Mouse (Mus musculus): ENCODE measurements around the gene Treml2. TPM values are rescaled to one million over a fixed set of nuclear protein-coding genes. Genes with fewer than 3 reads are reported as not detected.

Treml2 gene
- 0.42 and 0.49 TPM in 2 replicates for total RNA-seq (2014; rRNA removed)
- polyA plus RNA-seq (2015; fragmentation: Nextera tagmentation; extraction: Ambion mirVana): 0.06 and 0.07 TPM in 2 replicates

DNA sequence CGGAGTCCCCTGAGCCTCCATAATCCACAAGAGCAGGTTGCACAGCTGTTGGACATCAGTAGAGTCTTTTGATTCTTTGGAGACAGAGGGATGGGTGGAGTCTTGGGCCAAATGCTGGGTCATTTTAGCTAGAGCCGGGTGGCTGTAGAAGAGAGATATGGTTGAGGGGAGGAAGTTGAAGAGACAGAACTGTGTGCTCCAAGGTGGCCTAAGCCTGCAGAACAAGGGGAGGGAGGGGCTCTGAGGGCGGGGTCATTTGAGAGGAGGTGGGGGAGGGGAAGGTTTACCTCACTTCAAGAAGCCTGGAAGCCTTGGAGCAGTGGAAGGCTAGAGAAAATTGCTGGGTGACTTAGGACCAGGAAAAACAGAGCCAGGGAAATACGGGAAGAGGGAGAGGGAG, at the start of gene Treml2:
Gene Treml2, plus strand, starts transcription at position 296 of the 400 bp plus-strand sequence.
- H3K36me3 ChIP-seq (ENCODE audit: insufficient read depth, low read length): no peaks in the 10 kb centered on the region
- no peak for ATAC-seq (ENCODE audit: low FRiP score)
- TF ChIP-seq CTCF (IDR thresholded peaks at IDR 0.05): no peak
- no peak within 1 kb of the TSS for H3K9ac ChIP-seq (replicated peaks; ENCODE audit: low read length, poor library complexity, severe bottlenecking)
- no peaks in the 10 kb centered on the region for H3K9me3 ChIP-seq (ENCODE audit: low read length)
- H3K4me1 ChIP-seq (ENCODE audit: insufficient read depth, low read length): no peaks in the 10 kb centered on the region
- H3K27me3 ChIP-seq (ENCODE audit: insufficient read depth, low read length): no peaks in the 10 kb centered on the region
- WGBS: 49% methylated on average over 3 of the region's 4 CpGs
- H3K27ac ChIP-seq (ENCODE audit: low read depth, low read length): no peak within 1 kb of the TSS
- no peak within 1 kb of the TSS for H3K4me2 ChIP-seq (ENCODE audit: low read depth, low read length, poor library complexity, severe bottlenecking)
- no peak within 1 kb of the TSS for H3K4me3 ChIP-seq (ENCODE audit: low read depth, low read length)
- no peak for DNase-seq (ENCODE audit: low spot score)

DNA sequence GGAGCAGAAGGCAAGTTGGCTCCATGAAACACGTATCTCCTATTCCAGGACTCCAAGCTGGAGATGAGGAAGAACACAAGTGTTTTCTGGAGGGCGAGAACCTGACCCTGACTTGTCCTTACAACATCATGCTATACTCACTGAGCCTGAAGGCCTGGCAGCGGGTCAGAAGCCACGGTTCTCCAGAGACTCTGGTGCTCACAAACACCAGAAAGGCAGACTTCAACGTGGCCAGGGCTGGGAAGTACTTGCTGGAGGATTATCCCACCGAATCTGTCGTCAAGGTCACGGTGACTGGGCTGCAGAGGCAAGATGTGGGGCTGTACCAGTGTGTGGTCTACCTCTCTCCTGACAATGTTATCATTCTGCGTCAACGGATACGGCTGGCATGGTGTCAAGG, 49.8 kb upstream of the Treml2 start:
- WGBS: 82% methylated on average over 11 of the region's 11 CpGs
- peaks cover 3% of the 10 kb centered on the region; the same call in 1 of the 2 replicates for H3K9me3 ChIP-seq (ENCODE audit: low read length)
- H3K27ac ChIP-seq (ENCODE audit: low read depth, low read length): no peak overlapping the region
- H3K4me3 ChIP-seq (ENCODE audit: low read depth, low read length): no peak overlapping the region
- no peaks in the 10 kb centered on the region for H3K27me3 ChIP-seq (ENCODE audit: insufficient read depth, low read length)
- no peaks in the 10 kb centered on the region for H3K4me1 ChIP-seq (ENCODE audit: insufficient read depth, low read length)
- DNase-seq (ENCODE audit: low spot score) (no peak), ATAC-seq (ENCODE audit: low FRiP score) (no peak)
- no peaks in the 10 kb centered on the region for H3K36me3 ChIP-seq (ENCODE audit: insufficient read depth, low read length)
- no peak overlapping the region for H3K9ac ChIP-seq (replicated peaks; ENCODE audit: low read length, poor library complexity, severe bottlenecking)
- TF ChIP-seq CTCF (IDR thresholded peaks at IDR 0.05): no peak
- no peak overlapping the region for H3K4me2 ChIP-seq (ENCODE audit: low read depth, low read length, poor library complexity, severe bottlenecking)

DNA sequence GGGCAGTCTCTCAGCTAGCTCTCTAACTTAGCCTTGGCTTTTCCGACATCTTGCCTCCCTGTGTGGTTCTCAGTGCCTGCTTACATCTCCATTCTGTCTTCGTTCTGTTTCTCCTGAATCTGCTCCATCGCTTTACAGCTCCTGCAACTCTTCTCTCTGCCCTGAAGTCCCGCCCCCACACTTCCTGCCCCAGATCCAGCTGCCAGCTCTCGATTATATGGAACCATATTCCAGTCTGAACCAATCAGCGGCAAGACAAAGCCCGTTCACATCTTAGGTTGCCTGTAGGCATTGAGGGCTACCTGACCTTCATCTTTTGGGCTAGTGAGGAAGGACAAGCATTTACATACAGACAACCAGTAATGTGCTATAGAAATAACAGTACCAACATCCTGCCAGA, 48.7 kb upstream of the Treml2 start:
- no peak for ATAC-seq (ENCODE audit: low FRiP score)
- WGBS: 92% methylated on average over 7 of the region's 7 CpGs
- H3K9me3 ChIP-seq (ENCODE audit: low read length): peaks cover 3% of the 10 kb centered on the region; the same call in 1 of the 2 replicates
- H3K27ac ChIP-seq (ENCODE audit: low read depth, low read length): no peak overlapping the region
- no peaks in the 10 kb centered on the region for H3K4me1 ChIP-seq (ENCODE audit: insufficient read depth, low read length)
- no peak for TF ChIP-seq CTCF (IDR thresholded peaks at IDR 0.05)
- no peak overlapping the region for H3K4me2 ChIP-seq (ENCODE audit: low read depth, low read length, poor library complexity, severe bottlenecking)
- no peak overlapping the region for H3K9ac ChIP-seq (replicated peaks; ENCODE audit: low read length, poor library complexity, severe bottlenecking)
- H3K27me3 ChIP-seq (ENCODE audit: insufficient read depth, low read length): no peaks in the 10 kb centered on the region
- H3K4me3 ChIP-seq (ENCODE audit: low read depth, low read length): no peak overlapping the region
- H3K36me3 ChIP-seq (ENCODE audit: insufficient read depth, low read length): no peaks in the 10 kb centered on the region
- no peak for DNase-seq (ENCODE audit: low spot score)

DNA sequence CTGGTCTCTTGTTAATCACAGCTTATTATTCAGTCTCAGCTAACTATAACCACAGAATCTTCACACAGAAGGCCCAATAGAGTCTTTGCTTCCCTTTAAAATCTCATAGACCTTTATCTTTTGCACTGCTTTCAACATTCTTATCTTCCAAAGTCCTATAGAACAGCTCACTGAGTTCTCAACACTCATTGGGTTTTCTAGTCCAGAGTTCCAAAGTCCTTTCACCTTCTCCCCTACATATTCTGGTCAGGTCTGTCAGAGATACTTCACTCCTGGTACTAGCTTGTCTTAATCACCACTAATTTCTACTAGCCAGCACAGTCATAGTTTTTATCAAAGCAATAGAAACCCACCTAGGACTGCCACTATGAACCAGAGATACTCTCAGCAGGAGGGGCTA, 42.7 kb upstream of the Treml2 start:
- ATAC-seq (ENCODE audit: low FRiP score): no peak
- DNase-seq (ENCODE audit: low spot score): no peak
- H3K4me1 ChIP-seq (ENCODE audit: insufficient read depth, low read length): no peaks in the 10 kb centered on the region
- no peak overlapping the region for H3K9ac ChIP-seq (replicated peaks; ENCODE audit: low read length, poor library complexity, severe bottlenecking)
- H3K9me3 ChIP-seq (ENCODE audit: low read length): peaks cover 7% of the 10 kb centered on the region; the same call in 1 of the 2 replicates
- H3K27me3 ChIP-seq (ENCODE audit: insufficient read depth, low read length): no peaks in the 10 kb centered on the region
- TF ChIP-seq CTCF (IDR thresholded peaks at IDR 0.05): no peak
- H3K27ac ChIP-seq (ENCODE audit: low read depth, low read length): no peak overlapping the region
- no peak overlapping the region for H3K4me2 ChIP-seq (ENCODE audit: low read depth, low read length, poor library complexity, severe bottlenecking)
- no peak overlapping the region for H3K4me3 ChIP-seq (ENCODE audit: low read depth, low read length)
- no peaks in the 10 kb centered on the region for H3K36me3 ChIP-seq (ENCODE audit: insufficient read depth, low read length)

DNA sequence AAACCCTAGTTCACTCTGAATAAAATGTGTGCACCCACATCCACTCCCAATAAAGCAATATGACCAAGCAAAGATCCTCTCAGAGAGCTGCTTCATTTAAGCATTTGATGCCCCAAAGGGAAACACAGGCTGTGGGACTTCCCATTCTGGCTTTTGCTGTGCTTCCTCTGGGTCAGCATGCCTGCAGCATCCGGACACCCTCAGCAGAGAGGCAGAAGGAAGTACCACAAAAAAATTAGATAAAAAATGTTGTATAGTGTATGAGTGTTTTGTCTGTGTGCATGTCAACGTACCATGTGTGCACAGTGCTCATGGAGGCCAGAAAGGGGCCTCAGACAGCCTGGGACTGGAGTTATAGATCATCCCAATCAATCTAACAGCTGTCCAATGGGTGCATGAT, 37.4 kb upstream of the Treml2 start:
- DNase-seq (ENCODE audit: low spot score) (no peak), ATAC-seq (ENCODE audit: low FRiP score) (no peak)
- Histone ChIP-seq H3K4me2 (ENCODE audit: low read depth, low read length, poor library complexity, severe bottlenecking) (no peak overlapping the region), H3K4me3 (ENCODE audit: low read depth, low read length) (no peak overlapping the region), H3K9me3 (ENCODE audit: low read length) (peaks cover 7% of the 10 kb centered on the region; the same call in 1 of the 2 replicates), H3K27ac (ENCODE audit: low read depth, low read length) (no peak overlapping the region), H3K27me3 (ENCODE audit: insufficient read depth, low read length) (no peaks in the 10 kb centered on the region), H3K9ac (replicated peaks; ENCODE audit: low read length, poor library complexity, severe bottlenecking) (no peak overlapping the region), H3K36me3 (ENCODE audit: insufficient read depth, low read length) (no peaks in the 10 kb centered on the region), H3K4me1 (ENCODE audit: insufficient read depth, low read length) (no peaks in the 10 kb centered on the region)
- no peak for TF ChIP-seq CTCF (IDR thresholded peaks at IDR 0.05)
- WGBS: 87% methylated on average over 2 of the region's 2 CpGs

DNA sequence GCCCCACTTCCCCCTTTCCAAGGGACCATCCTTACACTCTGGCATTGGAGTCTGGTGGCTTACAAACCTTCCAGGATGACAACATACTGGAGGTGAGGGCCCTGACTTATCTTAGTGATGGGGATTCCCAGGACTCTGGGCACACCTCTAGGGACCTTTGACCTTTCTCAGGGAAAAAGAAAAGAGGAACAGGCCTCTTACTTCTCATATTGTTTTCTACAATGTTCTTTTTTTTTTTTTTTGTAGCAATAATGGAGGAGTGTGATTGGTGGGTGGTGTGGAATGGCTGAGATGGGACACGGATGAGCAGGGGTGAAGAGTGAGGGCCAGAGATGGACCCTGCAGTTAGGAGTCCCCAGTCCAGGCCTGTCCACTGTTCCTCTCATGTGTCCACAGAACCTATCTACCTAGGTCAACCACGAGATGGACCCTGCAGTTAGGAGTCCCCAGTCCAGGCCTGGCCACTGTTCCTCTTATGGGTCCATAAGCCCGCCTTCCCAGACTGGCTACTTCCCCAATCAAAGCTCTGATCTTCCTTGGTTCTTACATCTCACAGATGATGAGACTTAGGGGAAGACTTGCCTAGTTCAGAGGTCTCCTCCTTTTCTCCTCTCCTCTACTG, 35.4 kb upstream of the Treml2 start, which contains the start of gene Treml4:
Gene Treml4, plus strand, starts transcription at position 555 of the 622 bp plus-strand sequence.
- TF ChIP-seq CTCF (IDR thresholded peaks at IDR 0.05): no peak
- Histone ChIP-seq H3K4me2 (ENCODE audit: low read depth, low read length, poor library complexity, severe bottlenecking) (no peak within 1 kb of the TSS), H3K9ac (replicated peaks; ENCODE audit: low read length, poor library complexity, severe bottlenecking) (no peak within 1 kb of the TSS), H3K9me3 (ENCODE audit: low read length) (peaks cover 7% of the 10 kb centered on the region; the same call in 1 of the 2 replicates), H3K27me3 (ENCODE audit: insufficient read depth, low read length) (no peaks in the 10 kb centered on the region), H3K36me3 (ENCODE audit: insufficient read depth, low read length) (no peaks in the 10 kb centered on the region), H3K27ac (ENCODE audit: low read depth, low read length) (no peak within 1 kb of the TSS), H3K4me1 (ENCODE audit: insufficient read depth, low read length) (no peaks in the 10 kb centered on the region), H3K4me3 (ENCODE audit: low read depth, low read length) (no peak within 1 kb of the TSS)
- ATAC-seq (ENCODE audit: low FRiP score): no peak
- 88% methylated on average over 3 of the region's 3 CpGs for WGBS
- DNase-seq (ENCODE audit: low spot score): no peak
